Mouse (Mus musculus) adrenal gland, postnatal 4 days (tissue): ENCODE measurements around the gene Zfand2a. TPM values are rescaled to one million over a fixed set of nuclear protein-coding genes. Genes with fewer than 3 reads are reported as not detected.

Source experiments
- DNase-seq, 2 experiments: peaks; one replicate each; pipeline ENCODE4 v3.0.0; 2021 to 2022; ENCODE audit warnings: low spot score in 2 of 2, mixed read lengths in 2 of 2
- total RNA-seq, 2 experiments: library from RNA; stranded (reverse); gene quantifications; 2 replicates each; pipeline ENCODE4 v1.2.3; 2021

Gene Zfand2a
- total RNA-seq, 2 experiments from 2014 or later: 26.7 to 29.7 TPM

- no peak for DNase-seq
Observed at GRCm38 (mm10) chr5:139467998-139468397, 16.4 kb downstream of the Zfand2a start.

DNA sequence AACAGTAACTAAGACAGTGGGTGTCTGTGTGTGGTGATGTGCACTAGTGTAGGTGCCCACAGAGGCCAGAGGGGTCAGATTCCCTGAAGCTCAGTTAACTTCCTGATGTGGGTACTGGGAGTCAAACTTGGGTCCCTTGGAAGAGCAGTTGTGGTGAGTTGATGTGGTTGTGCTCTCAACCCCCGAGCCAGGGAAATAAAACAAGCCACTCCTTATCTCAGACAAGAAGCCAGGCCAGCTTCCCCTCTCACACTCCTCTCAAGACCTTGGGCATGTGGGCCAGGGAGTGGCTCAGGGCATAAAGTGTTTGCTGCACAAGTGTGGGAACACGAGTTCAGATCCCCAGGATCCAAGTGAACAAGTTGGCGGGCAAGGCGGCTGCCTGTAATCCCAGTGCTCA, 17.5 kb downstream of the Zfand2a start:
- DNase-seq: no peak

DNA sequence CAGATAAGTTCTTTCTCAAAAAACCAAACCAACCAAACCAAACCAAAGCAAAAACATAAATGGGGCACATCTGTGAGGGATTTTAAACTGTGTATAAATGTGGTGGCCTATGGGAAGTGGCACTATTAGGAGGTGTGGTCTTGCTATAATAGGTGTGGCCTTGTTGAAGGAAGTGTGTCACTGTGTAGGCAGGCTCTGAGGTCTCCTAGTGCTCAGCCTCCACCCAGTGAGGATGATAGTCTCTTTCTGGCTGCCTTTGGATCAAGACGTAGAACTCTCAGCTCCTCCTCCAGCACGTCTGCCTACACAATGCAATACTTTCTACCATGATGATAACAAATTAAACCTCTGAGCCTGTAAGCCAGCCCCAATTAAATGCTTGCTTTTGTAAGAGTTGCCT, 18.0 kb downstream of the Zfand2a start:
- DNase-seq: no peak

DNA sequence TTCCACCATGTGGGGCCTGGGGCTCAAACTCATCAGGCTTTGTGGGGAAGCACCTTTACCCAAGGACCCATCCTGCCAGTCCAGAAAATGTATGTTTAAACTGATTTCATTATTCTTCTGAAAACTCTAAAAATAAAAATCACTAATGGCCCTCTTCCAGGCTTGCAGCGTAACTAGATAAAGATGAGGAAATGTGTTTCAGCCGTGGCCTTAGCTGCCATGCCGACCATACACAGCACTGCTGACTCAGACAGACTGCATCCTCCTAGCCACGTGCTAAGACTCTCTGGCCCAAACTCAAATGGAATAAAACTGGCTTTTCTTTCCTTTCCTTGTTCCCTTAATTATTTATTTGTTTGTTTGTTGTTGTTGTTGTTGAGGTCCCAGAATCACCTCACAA, 19.5 kb downstream of the Zfand2a start:
- no peak for DNase-seq

- peak; percentile 97 to 99 for DNase-seq
Observed at GRCm38 (mm10) chr5:139460384-139461067, 23.8 kb downstream of the Zfand2a start, which contains the start of gene 3110082I17Rik. Gene 3110082I17Rik (minus strand): TSS chr5:139460527.

DNA sequence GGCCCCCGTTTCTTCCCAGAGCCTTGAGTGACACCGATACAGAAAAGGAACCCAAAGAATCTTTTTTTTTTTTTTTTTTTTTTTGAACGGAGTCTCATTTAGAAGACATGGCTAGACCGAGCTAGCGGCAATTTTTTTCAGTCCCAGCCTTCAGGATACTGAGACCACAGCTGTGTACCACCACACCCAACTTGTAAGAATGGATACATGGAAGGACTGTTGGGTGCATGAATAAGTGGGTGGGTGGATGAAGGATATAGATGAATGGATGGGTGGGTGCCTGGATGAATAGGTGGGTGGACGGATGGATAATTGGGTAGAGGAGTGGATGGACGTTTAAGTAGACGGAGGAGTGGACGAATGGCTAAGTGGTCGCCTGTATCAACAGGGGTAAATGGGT, 24.4 kb downstream of the Zfand2a start:
- no peak for DNase-seq

GRCm38 (mm10) chr5:139457241-139457640, 27.1 kb downstream of the Zfand2a start:
- DNase-seq: no peak

DNA sequence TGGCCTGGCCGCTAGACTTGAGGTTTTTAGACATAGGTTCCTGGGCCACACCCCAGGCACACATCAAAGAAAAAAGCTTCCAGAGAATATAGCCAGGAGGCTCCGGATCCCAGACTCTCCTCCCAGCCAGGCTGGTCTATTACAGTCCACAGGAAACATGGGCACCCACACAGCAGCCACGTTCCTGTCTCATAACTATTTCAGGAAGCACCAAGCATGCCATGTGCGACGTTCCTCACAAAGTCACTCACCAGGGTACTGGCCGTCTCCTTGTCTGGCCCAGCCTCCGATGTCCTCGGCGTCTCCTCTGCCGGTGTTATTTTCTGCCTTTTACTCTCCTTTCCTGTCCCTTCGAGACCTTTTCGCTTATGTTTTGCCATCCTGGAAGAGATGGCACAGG, 29.2 kb downstream of the Zfand2a start:
- no peak for DNase-seq

DNA sequence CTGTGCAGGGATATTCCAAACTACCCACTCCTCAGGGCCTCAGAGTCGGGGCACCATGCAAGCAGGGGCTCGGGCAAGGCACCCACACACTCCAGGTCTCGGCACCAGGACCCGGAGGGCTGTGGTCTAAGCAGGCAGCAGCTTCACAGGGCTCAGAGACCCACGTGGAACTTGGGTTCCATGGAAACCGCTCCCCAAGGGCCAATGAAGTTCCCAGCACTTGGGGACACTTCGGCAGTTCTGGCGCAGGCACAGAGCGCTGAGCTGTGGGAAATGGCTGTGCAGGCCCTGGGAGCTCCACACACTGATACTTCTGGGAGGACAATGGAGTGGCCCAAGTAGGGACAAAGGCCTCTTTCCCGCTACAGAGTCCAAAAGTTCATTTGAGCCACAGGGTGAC, 31.3 kb downstream of the Zfand2a start:
- DNase-seq: no peak

DNA sequence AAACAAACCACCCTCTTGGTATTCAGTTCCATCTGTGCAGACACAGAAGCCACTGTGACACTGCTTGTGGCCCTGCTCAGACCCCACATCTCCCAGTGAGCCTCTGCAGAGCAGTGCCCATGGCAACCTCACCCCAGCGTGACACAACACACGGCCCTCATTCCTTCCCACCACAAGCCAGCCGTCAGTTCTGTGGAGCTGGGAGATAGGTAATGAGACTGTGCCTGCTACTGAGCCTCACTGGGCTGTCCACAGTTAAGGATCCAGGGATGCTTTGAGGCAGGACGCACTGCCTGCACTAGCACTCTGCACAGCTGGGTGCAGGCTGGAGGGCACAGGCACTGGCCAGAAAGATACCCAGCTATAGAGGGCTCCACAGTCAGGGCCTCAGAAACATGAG, 34.4 kb downstream of the Zfand2a start:
- DNase-seq: no peak

DNA sequence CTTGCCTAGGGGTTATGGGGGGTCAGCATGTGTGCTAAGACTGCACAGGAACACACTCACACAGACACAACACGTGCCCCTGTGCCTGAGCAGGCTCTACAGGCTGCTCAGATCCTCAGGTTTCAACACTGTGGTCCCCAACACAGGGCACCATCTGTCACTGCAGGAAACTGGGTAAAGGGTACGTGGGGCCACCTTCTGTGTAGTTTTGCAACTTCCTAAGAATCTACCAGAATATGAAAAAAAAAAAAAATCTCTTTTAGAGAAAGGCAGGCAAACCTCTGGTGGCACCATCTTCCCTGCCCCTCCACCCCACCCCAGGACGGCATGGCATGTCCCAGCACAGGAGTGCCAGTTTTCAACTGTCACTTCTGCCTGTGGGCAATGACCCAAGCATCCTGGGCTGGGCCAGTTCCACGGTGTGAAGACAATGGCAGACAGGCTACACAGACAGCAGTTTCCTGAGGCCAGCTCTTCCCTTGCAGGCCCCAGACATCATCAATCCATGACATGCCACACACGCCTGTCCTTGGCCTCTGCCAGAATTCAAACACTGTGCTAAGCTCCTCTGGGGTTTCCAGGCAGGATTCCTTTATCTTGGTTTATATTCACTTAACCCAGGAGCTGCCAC, 35.1 kb downstream of the Zfand2a start:
- no peak for DNase-seq

DNA sequence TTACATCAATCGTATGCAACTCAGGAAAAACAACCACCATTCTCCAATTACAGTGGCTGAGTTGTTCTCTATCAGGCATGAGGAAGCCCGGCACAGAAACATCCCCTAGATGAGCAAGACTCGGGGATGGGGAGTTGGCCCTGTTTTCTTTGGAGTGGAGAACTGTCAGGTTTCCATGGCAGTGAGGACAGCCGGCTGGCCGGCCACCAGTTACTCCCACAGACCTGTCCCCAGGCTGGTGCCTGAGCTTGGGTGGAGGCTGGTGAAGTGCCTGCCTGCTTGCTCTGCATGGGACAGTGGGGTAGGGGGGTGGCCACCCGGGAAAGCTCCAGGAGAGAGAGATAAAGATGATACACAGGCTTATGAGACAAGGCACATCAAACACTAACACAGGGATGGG, 36.3 kb downstream of the Zfand2a start:
- no peak for DNase-seq

- no peak for DNase-seq
Observed at GRCm38 (mm10) chr5:139445258-139445657, 39.1 kb downstream of the Zfand2a start.

- no peak for DNase-seq
Observed at GRCm38 (mm10) chr5:139442962-139443361, 41.4 kb downstream of the Zfand2a start.

DNA sequence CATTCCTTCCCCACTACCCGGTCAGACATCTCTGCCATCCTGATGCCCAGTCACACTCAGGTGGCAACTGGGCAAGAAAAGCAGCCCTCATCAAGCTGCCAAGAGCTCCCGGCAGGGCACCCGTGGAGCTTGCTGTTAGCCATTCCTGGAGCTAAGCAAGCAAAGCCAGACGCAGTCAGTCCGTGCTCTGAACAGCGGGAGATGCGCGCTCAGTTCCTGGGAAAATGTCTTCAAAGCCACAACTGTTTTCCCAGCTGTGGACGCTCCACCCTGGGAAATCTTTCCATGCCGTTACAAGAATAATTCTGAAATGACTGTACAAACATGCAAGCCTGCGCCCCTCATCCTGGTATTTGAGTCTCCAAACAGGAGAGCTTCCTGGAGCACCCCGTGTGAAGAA, 41.9 kb downstream of the Zfand2a start:
- DNase-seq: no peak

- DNase-seq: no peak
Observed at GRCm38 (mm10) chr5:139441726-139442018, 42.7 kb downstream of the Zfand2a start.

DNA sequence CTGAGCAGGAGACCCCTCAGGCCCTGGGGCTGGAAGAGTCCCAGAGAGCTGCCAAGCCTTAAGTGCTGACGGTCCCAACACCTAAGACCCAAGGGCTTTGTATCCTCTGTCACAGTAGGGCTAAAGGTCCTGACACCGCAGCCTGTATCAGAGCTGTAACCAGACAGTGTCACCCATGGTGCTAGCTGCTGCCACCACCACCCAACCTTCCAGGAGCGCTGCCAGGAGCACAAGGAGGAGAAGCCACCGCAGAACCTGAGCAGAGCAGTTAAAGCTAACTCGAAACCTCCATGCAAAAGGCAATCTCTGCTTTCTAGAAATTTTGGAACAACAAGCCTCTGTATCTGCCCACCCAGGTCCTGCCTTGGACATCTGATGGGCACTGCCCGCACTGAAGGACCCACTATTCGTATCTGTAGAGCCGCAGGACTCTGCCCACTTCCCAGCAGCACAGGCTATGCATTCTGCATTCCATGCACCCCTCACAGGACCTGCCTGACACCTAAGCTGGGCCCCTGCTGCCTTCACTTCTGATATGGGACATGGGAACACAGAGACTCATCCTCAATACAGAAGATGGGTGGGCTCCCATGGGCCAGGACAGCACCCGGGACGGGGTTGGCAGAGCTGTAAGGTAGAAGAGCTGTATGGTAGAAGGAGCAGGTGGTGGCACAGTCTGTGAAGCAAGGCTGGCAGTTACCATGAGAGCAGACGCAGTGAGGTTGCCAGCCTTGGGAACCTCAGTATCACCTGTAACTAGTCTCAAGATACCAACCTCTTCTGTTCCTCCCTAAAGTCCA, 43.2 kb downstream of the Zfand2a start:
- no peak for DNase-seq

DNA sequence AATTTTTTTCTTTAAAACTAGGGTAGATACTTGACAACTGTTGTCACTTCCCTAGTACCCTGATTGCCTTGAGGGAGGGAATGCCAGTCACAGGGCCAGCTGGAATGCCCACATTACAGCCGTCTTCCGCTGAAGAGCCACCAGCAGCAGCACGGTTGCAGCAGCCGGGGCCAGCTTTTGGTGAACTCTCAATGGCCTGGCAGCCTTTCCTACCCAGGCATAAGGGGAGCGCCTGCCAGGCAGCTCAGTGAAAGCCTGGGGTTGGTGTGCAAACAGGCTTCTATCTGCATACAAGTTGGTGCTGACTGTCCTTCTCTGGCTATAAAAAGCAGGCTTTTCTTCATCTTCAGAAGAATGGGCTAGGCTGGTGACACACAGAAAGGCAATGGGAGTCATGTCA, 43.9 kb downstream of the Zfand2a start:
- no peak for DNase-seq

- no peak for DNase-seq
Observed at GRCm38 (mm10) chr5:139438440-139438839, 45.9 kb downstream of the Zfand2a start.

GRCm38 (mm10) chr5:139437769-139438168, 46.6 kb downstream of the Zfand2a start:
- DNase-seq: no peak

DNA sequence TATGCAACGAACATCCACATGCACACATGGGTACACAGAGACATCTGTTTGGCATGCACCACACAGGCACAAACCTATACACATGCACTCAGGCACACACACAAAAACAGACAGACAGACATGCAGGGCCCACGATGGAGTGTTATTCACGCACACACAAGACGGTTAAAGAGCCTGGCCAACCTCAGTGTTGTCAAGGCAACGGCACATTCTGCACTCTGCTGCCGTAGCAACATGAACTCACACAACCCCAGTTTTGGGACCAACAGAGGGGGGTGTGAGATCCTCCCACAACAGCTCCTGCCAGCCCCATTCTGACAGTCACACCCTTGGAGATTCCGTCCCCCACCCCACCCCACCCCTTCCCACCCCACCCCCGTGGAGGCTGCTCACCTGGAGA, 49.4 kb downstream of the Zfand2a start:
- DNase-seq: no peak

DNA sequence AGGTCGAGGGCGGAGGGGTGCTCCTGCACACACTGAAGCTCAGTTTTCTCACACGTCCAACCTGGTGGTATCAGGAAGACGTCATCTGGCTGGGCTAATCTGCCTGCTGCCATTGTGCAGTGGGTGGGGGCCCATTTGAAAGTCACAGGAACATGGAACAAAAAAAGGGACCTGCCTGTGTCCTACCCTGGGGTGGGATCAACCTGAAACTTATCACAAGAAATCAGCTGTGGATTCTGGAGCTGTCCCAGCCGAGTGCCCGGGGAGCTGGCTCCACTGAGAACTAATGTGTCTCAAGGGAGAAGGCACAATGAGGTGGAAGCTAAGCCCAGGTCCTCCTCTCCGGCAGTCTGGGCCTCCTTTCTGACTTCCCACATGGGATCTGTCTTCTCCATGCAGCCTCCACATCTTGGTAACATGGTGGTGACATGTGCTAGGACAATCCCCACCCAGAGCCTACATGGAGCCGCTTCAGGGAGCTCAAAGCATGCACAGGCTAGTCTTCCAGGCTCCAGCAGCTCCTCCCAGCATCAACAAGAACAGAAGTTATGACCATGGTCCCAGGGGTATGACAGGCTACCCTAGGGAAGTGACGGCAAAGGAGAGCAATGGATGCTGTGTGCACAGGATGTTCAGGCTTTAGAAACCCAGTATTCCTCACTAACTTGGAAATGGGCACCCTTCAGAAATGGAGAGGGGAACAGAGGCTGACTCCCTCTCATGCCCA, 50.3 kb downstream of the Zfand2a start:
- no peak for DNase-seq
